Mouse (Mus musculus) gastrocnemius, adult 8-10 months (tissue): ENCODE data around the gene Trmt13. TPM values are rescaled to one million over a fixed set of nuclear protein-coding genes. Genes with fewer than 3 reads are reported as not detected.
"Not testable (repeated sequence)": the region's sequence is repeated elsewhere in the genome, so short reads cannot be mapped to it uniquely, and the experiment has no call there.

Experiments
- DNase-seq, 2 experiments: peaks; one replicate each; pipeline ENCODE4 v3.0.0; 2022; ENCODE audit warnings: low spot score in 2 of 2
- total RNA-seq, 4 experiments: library from RNA; stranded (reverse); gene quantifications; 2 replicates each; pipeline ENCODE4 v1.2.4; 2022

Trmt13 gene
- 1 to 10 TPM; 2.6 to 5.3 (median 3.9) TPM for total RNA-seq

DNA sequence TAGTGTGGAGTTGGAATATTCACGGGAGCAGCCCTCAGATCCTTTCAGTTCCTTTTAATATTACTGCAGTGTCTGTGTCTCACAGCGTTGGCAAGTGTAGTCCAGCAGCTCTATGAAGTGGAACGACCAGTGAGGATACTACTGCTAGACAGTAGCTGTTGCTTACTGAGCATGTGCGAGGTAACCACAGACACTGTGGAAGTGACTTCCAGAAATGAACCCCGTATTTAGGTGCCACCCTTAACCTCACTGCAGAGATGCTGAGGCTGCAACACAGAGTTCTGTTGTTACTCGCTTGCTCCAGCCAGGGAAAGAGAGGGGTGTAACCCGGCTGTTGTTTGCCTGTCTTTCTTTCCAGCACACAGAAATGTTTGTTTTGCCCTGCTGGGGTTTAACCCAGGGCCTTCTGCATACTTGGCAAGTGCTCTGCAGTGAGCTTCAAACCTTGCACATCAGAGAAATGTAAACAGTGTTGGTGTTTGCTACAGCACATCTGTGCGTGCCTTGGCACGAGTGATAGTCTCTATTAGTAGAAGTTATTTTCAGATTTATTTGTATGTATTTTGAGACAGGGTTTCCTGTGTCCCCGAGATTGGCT lies at the start of gene Trmt13:
TSS of gene Trmt13 (minus strand) at position 293 of the 598 bp plus-strand sequence.
- no peak for DNase-seq

DNA sequence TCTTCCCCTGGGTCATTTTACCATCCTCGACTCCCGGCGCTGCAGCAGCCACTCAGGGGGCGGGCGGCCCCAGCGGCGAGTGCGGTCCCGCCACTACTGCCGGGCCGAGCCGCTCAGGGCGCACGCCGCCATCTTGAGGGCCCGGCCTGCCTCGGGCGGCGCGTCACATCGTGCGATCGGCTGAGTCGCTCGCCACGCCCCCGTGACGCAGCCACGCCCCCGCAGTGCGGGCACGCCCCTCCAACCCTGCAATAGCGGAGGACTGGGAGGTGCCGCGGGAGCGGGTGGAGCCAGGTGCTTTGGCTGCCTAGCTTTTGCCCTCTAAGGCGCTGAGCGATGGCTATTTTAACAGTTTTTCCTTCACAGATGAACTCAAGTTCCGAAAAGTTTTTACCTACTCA lies 48.1 kb upstream of the Trmt13 start, which contains the start of gene Mfsd14a:
TSS of gene Mfsd14a (minus strand) at position 215 of the 401 bp plus-strand sequence.
- peak; percentile 99 for DNase-seq

DNA sequence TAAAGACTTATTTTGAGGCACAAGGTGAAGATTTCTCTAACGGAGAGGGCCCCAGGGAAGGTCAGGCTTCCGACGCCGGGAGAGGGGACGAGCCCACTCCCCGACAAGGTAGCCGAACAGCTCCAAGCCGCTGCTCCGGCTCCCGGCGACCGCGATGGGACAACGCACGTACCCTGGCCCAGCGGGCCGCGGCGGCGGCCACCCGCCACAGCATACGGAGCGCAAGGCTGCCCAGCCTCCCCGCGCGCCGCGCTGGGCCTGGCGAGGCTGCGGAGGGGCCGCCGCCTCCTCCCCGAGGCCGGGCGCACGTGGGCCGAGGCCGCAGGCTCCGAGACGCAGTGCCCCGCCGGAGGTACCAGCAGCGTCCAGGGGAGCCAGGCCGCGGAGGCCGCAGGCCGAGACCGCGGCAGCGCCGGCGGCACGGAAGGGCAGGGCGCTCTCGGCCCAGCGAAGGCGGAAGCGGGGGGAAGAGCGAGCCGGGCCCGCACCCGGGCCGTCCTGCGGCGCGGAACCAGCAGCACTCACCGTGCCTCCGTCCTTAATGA lies 47.6 kb upstream of the Trmt13 start:
- no peak for DNase-seq

DNA sequence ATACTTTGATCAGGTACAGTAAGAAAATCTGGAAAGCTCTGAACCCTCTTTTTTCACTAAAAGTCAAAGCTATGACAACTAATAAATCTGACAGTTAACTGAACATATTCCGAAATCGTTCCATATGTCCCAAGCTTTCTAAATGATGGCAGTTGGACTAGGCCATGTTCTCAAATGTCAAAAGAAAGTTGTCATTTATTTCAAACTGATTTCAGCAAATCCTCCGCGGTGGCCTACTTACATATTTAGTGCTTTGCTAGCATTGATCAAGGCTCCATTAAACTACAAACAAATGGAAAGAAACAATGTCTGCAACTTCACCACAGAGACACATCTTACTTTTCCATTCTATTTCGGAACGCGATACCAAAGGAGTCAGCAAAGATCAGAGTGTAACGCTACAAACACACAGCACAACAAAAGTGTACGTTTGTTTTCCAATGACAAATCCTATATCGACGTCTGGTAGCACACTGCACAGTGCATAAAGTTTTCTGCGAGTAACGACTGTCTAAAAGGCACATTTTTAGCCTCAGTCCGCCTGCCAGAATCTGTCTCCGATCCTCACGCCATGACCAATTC lies 47.0 kb upstream of the Trmt13 start:
- DNase-seq: no peak

DNA sequence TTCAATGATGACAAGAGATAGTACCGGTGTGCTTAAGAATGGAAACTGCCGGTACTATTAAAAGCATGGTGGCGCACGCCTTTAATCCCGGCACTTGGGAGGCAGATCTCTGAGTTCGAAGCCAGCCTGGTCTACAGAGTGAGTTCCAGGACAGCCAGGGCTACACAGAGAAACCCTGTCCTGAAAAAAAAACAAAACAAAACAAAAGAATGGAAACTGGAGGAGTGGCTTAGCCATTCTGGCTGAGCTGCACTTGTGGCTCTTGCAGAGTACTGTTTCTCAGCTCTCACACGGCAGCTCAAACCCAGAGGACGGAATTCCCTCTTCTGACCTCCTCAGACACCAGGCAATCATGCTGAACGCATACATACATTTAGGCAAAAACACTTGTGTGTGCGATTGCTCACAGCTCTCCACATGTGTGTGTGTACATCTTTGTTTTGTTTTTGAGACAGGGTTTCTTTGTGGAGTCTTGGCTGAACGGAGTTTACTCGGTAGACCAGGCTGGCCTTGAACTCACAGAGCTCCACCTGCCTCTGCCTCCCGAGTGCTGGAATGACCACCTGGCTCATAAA lies 45.6 kb upstream of the Trmt13 start:
- DNase-seq: no peak

DNA sequence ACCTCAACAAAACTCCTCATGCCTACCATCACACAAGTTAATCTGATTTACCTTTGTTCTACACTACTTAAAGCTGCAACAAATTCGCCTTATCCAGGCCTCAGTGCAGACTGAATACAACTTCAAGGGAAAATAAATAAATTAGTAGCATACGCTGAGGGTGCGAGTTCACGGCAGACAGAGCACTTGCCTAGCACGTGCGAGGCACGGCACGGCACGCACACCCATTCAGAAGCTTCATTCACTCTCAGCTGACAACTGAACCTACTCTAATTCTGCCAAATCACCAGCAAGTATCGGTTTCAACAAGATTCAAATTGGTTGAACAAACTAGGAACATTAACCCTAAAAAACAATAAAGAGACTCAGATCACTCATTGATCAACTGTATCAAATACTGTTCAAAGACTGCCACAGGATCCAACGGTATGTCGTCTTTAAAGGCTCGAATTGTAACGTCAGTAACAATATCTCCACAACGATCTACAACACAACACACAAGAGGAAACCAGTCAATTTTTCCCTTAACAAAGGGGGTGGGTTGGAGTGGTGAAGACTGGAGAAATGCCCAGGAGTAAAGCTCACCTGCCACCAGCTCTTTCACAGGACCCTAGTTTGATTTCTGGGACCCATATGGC lies 44.7 kb upstream of the Trmt13 start:
- no peak for DNase-seq

DNA sequence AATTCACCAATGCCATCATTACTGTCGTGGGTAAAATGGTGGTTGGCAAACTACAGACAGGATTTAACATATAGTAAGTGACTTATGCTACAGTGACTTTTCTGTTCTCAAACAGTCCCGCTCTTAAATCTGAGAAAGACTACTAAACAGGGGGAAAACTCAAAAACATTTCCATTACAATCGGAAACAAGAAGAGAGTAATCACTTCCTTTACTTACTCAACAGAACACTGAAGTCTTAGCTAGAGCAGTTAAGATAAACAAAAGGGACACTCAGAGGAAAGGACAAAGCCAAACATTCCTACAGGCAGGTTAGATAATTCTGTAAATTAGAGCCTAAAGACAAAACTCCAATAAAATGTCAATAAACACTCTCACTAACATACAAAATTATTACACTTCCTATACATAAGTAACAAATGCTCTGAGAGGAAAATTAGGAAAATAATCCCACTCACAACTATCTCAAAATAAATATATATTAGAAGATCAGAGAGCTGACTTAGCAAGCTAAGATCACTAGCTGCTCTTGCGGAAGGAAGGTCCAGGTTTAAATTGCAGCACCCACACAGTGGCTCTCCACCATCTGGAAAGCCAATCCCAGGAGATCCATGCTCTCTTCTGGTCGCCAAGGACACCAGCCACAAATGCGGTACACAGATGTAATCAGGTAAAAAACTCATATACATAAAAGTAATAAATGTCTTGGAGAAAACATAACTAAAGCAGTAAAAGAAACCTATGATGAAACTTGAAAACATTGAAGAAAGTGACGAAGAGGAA lies 42.0 kb upstream of the Trmt13 start:
- DNase-seq: no peak

DNA sequence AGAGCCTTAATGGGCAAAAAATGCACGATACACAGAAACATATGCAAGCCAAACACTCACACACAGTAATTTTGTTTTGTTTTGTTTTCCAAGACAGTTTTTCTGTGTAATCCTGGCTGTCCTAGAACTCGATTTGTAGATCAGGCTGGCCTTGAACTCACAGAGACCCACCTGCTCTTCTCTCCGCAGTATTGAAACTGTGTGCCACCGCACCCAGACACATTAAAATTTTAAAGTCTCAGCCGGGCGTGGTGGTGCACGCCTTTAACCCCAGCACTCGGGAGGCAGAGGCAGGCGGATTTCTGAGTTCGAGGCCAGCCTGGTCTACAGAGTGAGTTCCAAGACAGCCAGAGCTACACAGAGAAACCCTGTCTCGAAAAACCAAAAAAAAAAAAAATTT lies 39.7 kb upstream of the Trmt13 start:
- not testable (repeated sequence) for DNase-seq

DNA sequence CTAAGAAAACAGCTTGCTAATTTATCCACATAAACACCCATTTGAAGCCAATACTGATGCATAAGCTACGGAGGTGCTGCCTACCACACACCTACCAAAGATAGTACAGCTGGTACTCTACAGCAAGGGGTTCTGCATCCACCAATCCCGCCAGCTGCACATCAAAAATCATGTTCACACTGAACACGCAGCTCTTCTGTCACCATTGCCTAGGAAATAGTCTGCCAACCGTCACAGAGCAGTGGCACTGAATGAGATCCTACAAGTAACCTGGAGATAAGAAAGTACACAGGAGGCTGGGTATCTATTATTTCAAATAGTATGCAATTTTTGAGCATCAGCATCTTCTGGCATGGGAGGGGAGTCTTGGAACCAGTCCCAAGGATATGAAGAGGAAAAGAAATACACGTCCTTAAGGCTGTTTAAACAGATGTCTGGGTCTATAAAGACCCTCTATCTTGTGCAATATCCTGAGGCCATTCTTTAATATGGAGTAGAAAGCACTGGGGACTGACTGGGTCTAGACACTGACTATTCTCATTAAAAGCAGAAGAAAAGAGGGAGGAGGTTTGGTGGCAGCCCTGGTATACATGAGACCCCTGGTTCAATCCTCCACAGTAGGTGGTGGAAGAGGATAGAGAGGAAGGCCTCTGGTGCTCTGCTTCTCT lies 39.0 kb upstream of the Trmt13 start:
- DNase-seq: no peak

DNA sequence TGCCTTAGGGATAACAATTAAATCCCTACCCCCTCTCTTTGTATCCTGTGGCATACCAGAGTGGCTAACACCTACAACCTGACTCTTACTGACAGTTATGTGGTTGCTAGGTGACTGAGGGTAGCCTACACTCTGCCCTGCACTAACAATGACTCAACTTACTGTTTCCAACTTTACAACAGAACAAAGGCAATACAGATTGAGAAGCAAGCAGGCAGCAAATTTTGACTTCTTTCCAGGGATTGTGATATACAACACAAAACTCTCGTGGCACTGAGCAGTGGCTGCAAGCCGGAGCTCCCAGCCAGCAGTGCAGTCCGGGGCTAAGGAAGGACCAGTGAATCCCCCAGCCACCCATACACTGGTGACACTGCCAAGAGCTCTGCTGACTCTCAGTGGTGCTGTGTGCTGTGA lies 37.7 kb upstream of the Trmt13 start:
- DNase-seq: no peak

DNA sequence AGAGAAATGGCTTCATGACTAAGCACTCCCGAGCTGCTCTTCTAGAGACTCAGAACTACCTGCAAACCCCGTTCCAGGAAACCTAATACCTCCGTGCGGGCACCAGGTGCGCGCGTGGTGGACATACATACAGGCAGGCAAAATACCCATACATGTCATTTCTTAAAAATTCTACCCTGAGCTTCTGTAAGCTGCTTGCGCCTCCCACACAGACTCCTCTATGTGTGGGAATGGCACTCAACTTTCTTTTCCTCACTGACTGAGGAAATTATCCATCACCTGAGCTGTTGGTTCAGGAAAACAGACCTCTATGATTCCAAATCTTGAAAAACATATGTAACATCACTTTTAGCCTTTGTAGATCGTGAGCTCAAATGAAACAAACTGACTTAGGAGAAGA lies 36.3 kb upstream of the Trmt13 start:
- DNase-seq: no peak

DNA sequence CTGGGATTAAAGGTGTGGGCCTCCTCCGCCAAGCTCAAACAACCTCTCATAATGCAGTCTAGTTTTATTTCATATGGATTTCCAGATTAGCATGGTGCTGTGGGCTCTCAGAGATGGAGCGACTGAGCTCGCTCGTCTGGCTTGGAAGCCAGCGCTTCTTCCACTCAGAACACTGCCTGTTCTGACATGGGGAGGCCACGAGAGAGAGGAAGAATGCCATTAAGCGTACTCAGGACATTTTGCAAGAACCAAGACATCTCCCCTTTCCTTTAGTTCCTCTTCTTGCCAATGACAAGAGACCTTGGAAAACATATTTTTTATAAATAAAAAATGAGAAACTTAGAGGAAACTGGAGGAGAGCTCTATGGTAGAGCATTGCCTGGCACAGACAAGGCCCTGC lies 34.4 kb upstream of the Trmt13 start:
- DNase-seq: no peak

DNA sequence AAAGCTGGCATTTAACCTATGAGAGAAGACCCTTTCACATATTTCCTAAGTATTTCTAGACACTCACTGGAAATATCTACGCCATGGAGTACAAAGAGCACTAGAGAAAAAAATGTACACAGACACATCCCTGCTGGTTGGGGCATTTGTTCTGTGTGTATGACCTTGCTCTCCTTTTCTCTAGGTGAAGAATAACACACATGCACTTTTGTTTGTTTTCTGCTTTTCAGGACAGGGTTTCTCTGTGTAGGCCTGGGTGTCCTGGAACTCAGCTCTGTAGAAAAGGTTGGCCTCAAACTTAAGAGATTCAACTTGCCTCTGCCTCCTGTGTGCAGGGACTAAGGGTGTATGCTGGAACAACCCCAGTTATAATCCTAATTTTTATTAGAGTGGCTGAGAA lies 32.0 kb upstream of the Trmt13 start:
- no peak for DNase-seq

DNA sequence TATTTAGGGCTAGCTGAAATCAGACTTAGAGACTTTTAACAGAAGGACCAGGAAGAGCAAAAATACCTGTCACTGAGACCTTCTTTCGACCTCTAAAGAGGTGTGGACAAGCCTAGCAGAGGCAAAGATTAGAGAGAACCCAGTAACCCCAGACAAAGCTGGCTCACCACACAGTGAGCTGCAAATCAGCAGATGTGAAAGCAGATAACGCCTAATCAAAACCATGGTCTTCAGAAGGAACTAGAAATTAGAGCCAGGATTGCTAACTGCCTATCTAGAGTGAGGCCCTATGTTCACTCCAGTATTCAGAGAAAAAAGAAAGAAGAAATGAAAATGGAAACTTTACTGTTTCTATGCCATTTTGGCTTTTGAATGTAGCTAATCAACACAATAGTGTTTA lies 28.0 kb upstream of the Trmt13 start:
- no peak for DNase-seq

DNA sequence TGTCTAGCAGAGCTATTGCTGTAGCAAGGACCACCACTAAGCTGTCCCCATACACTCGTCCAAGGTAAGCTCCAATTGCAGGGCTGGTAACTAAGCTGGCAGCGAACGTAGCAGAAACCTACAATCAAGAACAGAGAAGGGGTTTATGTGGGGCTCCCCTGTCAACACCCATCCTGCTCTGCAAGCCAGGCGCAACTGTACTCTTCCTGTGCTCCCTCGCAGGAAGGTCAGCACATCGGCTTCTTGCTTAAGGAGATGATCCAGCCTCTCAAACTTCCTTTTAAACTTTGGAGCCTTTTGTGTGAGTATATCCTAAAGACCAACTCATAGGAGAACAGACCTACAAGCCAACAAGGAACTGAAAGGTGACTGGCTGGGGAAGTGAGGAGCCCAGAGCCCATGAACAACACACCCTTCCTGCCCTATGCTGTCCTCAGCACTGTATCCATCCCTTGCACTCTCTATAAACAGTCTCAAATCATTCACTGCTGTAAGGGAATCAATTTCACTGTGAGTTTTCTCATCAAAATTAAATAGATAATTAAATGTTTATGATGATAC lies 27.5 kb upstream of the Trmt13 start:
- no peak for DNase-seq

DNA sequence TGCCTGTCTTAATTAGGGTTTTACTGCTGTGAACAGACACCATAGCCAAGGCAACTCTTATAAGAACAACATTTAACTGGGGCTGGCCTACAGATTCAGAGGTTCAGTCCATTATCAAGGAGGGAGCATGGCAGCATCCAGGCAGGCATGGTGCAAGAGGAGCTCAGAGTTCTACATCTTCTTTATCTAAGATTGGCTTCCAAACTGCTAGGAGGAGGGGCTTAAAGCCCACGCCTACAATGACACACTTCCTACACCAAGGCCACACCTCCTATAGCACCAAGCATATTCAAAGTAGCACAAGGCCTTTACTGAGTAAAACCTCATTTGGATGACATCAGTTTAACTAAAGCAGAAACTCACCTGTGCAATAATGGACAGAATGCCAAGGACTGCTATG lies 25.6 kb upstream of the Trmt13 start:
- no peak for DNase-seq

DNA sequence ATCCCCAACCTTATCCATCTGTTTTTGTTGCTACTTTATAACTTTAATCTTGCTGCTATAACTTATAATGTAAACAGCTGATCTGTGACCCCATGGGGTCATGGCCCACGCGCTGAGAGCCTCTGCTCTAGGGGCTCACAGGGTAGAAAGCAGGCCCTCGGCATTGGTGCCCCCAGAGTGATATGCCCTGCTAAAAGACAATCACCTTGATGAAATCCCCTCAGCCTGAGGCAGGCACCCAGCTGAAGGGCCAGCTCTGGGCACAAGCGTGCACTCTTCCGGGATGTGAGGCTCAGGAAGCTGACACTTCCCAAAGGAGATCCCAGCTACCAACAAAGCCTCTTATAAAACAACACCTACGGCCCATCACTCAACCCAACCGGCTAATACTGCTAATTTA lies 24.2 kb upstream of the Trmt13 start:
- DNase-seq: no peak

DNA sequence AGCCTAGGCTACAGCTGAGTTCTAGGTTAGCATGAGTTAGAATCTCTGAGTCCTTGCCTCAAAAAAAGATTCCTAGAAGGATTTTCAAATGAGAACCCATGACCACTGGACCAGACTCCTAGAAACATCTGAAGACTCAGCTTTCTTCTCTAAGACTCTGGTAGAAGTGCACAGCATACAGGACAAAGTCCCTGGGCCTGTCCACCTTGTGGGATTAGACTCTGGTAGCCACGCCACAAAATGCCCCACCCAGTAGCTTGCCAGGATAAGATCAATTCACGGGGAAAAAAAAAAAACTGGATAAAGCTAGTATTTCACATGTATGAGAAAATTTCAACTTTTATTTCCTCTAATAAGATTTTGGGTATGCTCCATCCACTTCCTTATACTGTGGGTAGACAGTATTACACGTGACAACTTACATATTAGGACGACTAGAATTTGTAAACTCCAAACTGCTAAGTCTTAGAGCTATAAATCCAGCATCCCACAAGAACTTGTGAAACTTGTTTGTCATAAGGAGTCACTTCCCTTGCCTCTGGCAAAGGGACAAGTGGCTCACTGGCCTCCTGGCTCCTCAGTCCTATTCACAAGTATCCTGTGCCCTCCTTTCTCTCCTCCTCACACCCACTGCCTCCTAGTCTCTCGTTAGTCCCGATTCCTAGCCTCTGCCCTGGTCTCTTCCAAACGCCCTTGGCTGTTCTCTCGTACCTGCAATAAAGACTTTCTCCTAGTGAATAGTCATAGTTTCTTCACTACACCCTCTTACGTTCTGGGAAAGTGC lies 23.5 kb upstream of the Trmt13 start:
- no peak for DNase-seq

DNA sequence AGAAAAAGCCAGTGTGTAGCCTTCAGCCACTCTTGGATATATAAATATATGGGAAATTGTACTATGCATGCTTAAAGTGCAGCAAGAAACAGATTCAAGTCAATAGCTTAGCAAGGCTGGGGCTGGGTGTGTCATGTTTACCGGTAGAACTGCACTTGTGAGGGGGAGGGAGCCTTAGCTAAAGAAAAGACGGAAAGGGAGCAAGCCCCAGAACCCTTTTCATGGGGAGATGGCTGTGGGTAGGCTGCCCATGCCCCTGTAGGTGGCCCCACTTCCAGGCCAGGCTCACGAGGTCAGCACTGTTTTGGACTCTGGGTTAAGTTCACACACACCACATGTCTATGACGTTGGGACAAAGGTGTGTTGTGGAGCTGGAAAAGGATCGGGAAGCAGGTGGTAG lies 21.4 kb upstream of the Trmt13 start:
- no peak for DNase-seq

DNA sequence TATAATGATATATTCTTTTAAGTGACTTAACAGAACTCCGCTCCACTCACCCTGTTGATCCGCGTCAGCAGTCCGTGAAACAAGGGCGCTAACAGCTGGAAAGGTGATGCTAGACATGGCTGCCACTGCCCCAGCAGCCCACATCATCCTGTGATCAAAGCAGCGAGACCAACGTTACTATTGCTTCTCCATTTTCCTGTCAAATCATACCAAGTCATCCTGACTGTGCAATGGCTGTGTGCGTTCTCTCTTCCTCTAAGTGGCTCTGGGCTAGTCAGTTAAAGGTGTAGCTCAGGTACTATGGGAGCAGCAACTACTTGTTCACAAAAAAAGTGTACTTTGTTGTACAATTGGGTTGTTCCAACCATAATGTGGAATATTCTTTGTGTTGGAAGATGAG lies 20.5 kb upstream of the Trmt13 start:
- DNase-seq: no peak
